Mouse (Mus musculus) olfactory bulb, adult 2 months (tissue): ENCODE measurements around the gene Zhx3. TPM values are rescaled to one million over a fixed set of nuclear protein-coding genes. Genes with fewer than 3 reads are reported as not detected.
A peak's percentile ranks its signal among the peaks of the same experiment; 100 is the strongest.

Source experiments
- H3K27ac ChIP-seq: fragments of 200-500 bp; 2 replicates; pipeline ENCODE4 v1.5.1; 2012; ENCODE audit warnings: low read depth, low read length; ENCODE audit not compliant: insufficient read depth
- H3K4me1 ChIP-seq: fragments of 200-500 bp; 2 replicates; pipeline ENCODE4 v1.6.1; 2012; ENCODE audit warnings: low read length; ENCODE audit not compliant: control insufficient read depth, insufficient read depth
- H3K4me3 ChIP-seq: fragments of 200-500 bp; 2 replicates; pipeline ENCODE4 v1.5.1; 2012; ENCODE audit warnings: mild to moderate bottlenecking, low read depth, low read length, moderate library complexity; ENCODE audit not compliant: insufficient read depth
- CTCF ChIP-seq: fragments of 200-500 bp; IDR thresholded peaks from 2 replicates; pipeline ENCODE4 v1.5.1; 2012; ENCODE audit warnings: low read depth, mild to moderate bottlenecking, low read length, moderate library complexity; ENCODE audit not compliant: insufficient read depth
- POLR2A ChIP-seq: fragments of 200-500 bp; IDR thresholded peaks from 2 replicates; pipeline ENCODE4 v1.6.1; 2012; ENCODE audit warnings: mild to moderate bottlenecking, low read depth, low read length, moderate library complexity; ENCODE audit not compliant: insufficient read depth
- WGBS: fragments of 180-500 bp; shearing (Covaris S2); methylation state at CpG from one replicate; pipeline ENCODE4 v1.1.7; 2018; 5-methylcytosine and 5-hydroxymethylcytosine counted together
- polyA plus RNA-seq: library from polyadenylated mRNA; stranded (reverse); fragments of >200 nt; gene quantifications from 2 replicates; pipeline ENCODE4 v1.2.4, GENCODE M21; 2012; ENCODE audit warnings: low replicate concordance; ENCODE audit not compliant: missing spikeins, insufficient read depth, insufficient read length

Zhx3 gene
- polyA plus RNA-seq, 1 experiment: not detected

DNA sequence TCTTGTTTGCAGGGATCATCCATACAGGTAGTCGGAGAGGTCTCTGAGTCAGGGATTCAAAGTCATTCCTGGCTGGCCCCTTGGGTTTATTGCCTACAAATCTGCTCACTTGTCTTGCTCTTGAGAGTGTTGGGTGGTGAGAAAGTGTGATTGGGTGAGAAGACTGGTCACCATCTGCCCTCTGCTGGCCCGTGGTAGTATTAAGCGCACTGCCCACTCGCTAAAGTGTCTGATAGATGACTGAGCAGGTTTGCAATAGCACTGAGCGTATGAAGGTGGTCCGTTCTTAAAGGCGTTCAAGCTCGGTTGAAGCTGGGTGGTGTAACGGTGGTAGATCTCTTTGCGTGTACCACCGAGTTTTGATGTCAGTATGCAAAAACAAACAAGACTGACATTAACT lies 14.5 kb upstream of the Zhx3 start:
- TF ChIP-seq POLR2A: no peak
- peak; percentile 49; the same call in 1 of the 2 replicates for TF ChIP-seq CTCF
- WGBS: 4% methylated on average over 11 of the region's 11 CpGs
- no peak overlapping the region for H3K27ac ChIP-seq
- peaks cover 5% of the 10 kb centered on the region for H3K4me1 ChIP-seq
- H3K4me3 ChIP-seq: peak overlapping the region; percentile 25; the same call in 1 of the 2 replicates

- H3K4me1 ChIP-seq: peaks cover 5% of the 10 kb centered on the region
- no peak overlapping the region for H3K4me3 ChIP-seq
- TF ChIP-seq POLR2A (no peak), CTCF (no peak)
- 92% methylated on average over 3 of the region's 3 CpGs for WGBS
- no peak overlapping the region for H3K27ac ChIP-seq
Observed at GRCm38 (mm10) chr2:160886221-160886620, 13.4 kb upstream of the Zhx3 start.

- no peak overlapping the region for H3K4me3 ChIP-seq
- WGBS: 39% methylated on average over 2 of the region's 2 CpGs
- H3K4me1 ChIP-seq: peaks cover 5% of the 10 kb centered on the region
- TF ChIP-seq POLR2A (no peak), CTCF (no peak)
- no peak overlapping the region for H3K27ac ChIP-seq
Observed at GRCm38 (mm10) chr2:160884830-160885229, 12.0 kb upstream of the Zhx3 start.

DNA sequence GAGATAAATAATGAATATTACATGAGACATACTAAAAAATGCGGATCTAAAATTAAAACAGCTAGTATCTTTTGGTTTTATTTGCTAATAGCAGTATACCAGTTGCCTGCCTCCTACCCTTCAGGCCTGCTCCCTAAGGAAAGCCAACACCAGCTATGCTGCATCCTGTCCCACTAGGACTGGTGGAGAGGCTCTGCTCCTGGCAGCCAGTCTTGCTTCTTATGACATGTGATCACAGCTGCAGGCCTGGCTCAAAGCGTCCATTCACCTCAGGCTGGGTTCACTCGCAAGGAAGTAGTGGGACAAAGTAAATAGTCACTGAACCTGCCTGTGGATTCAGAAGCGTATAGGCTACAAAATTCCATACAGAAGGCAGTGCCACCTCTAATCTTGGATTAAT lies 11.1 kb upstream of the Zhx3 start:
- no peak overlapping the region for H3K27ac ChIP-seq
- peaks cover 5% of the 10 kb centered on the region for H3K4me1 ChIP-seq
- TF ChIP-seq CTCF: no peak
- no peak for TF ChIP-seq POLR2A
- H3K4me3 ChIP-seq: no peak overlapping the region
- WGBS: 74% methylated on average over 4 of the region's 4 CpGs

DNA sequence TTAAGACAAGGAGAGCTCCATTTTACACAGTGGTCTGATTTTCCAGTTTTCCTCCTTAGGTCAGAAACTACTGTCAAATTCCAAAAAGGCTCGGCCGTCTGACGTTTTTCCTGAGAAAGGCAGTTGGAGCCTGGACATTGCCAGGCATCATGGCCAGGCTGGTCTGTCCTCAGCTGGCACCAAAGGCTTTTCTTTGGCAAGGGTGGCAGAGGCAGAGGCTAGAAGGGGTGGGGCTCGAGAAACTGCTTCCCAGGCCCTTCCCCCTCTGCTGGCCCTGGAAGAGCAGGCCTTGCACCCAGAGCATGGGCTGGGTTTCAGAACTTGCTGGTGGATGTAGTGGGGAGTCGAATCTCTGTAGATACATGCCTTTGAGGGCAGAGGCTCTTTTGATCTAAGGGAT lies 9.6 kb upstream of the Zhx3 start:
- TF ChIP-seq CTCF (no peak), POLR2A (no peak)
- no peak overlapping the region for H3K4me3 ChIP-seq
- no peak overlapping the region for H3K27ac ChIP-seq
- H3K4me1 ChIP-seq: no peaks in the 10 kb centered on the region; the same call in 1 of the 2 replicates
- 75% methylated on average over 5 of the region's 5 CpGs for WGBS

DNA sequence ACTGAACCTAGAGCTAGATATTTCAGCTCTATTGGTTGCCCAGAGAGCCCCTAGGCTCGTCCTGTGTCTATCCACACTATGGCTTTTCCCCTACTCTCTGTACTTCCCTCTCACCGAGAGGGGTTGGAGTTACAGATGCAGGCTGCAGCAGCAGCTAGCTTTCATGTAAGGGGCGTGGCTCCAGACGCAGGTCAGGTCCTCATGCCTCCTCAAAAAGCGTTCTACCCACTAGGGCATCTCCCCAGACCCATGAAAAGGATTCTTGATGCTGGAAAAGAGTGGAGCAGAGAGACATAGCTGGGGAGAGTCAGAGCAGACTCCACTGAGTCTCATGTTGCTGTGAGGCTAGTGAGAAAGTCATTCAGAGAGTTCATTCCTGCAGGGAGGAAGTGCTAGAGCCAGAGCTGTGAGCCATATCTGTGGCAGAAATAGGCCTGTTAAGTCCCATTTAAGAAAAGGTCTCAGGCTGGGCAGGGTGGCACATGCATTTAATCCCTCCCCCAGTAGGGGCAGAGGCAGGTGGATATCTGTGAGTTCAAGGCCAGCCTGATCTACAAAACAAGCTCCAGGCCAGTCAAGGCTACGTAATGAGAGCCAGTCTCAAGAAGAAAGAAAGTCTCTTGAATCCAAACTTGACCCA lies 8.8 kb upstream of the Zhx3 start:
- Histone ChIP-seq H3K4me1 (no peaks in the 10 kb centered on the region; the same call in 1 of the 2 replicates), H3K4me3 (no peak overlapping the region), H3K27ac (no peak overlapping the region)
- WGBS: 82% methylated on average over 6 of the region's 6 CpGs
- no peak for TF ChIP-seq CTCF
- TF ChIP-seq POLR2A: no peak

- Histone ChIP-seq H3K4me1 (no peaks in the 10 kb centered on the region; the same call in 1 of the 2 replicates), H3K27ac (no peak within 1 kb of the TSS), H3K4me3 (no peak within 1 kb of the TSS)
- WGBS: 40% methylated on average over 13 of the region's 13 CpGs
- TF ChIP-seq POLR2A: no peak
- no peak for TF ChIP-seq CTCF
Observed at GRCm38 (mm10) chr2:160880453-160881195, 7.8 kb upstream of the Zhx3 start, which contains the start of gene Lpin3. Gene Lpin3, plus strand, starts transcription at chr2:160880670.

DNA sequence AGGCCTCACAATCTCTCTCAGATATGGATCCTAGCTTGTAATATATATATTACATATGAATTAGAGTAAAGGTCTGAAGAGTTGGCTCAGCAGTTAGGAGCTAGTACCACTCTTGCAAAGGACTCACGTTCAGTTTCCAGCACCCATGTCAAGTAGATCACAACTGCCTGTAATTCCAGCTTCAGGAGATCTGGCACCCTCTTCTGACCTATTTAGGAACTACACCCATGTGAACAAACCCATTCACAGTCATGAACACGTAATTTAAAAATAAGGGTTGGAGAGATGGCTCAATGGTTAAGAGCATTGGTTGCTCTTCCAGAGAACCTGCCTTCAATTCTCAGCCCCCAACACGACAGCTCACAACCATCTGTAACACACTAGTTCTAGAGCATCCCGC lies 3.3 kb upstream of the Zhx3 start:
- TF ChIP-seq POLR2A: no peak
- TF ChIP-seq CTCF: no peak
- Histone ChIP-seq H3K27ac (no peak overlapping the region), H3K4me1 (no peaks in the 10 kb centered on the region; the same call in 1 of the 2 replicates), H3K4me3 (no peak overlapping the region)
- 96% methylated on average over 4 of the region's 4 CpGs for WGBS

GRCm38 (mm10) chr2:160874231-160874877 lies 1.6 kb upstream of the Zhx3 start:
- Histone ChIP-seq H3K4me1 (no peaks in the 10 kb centered on the region), H3K27ac (no peak overlapping the region), H3K4me3 (no peak overlapping the region)
- TF ChIP-seq CTCF: no peak
- TF ChIP-seq POLR2A: no peak
- WGBS: 89% methylated on average over 5 of the region's 5 CpGs
